Mouse (Mus musculus) CH12.LX (cell line): ENCODE measurements around the gene Agtrap. TPM values are rescaled to one million over a fixed set of nuclear protein-coding genes. Genes with fewer than 3 reads are reported as not detected.
A peak's percentile ranks its signal among the peaks of the same experiment; 100 is the strongest.

Experiments used
- DNase-seq: peaks from one replicate; pipeline ENCODE4 v3.0.0-alpha.2; 2013; ENCODE audit errors: extremely low read depth
- H3K27ac ChIP-seq: 2 replicates; pipeline ENCODE4 v1.5.1; 2012; ENCODE audit warnings: low read depth, mild to moderate bottlenecking, control low read depth, moderate library complexity; ENCODE audit not compliant: insufficient read depth
- H3K27me3 ChIP-seq: replicated peaks from 2 replicates; pipeline ENCODE3; 2012; ENCODE audit warnings: inconsistent platforms
- H3K36me3 ChIP-seq, 2 experiments: replicated peaks in 1 of 2; 2 replicates each; pipeline versions ENCODE3 to v1.6.1; 2012; ENCODE audit warnings: inconsistent platforms in 1 of 2, low read length in 1 of 2, mild to moderate bottlenecking in 1 of 2, mixed read lengths in 1 of 2, moderate library complexity in 1 of 2; ENCODE audit not compliant: control insufficient read depth in 1 of 2, insufficient read depth in 1 of 2
- H3K4me1 ChIP-seq, 2 experiments: 2 replicates each; pipeline ENCODE4 v1.6.1; 2012; ENCODE audit warnings: inconsistent platforms in 1 of 2, moderate library complexity in 1 of 2; ENCODE audit not compliant: insufficient read depth in 2 of 2, control insufficient read depth in 1 of 2
- H3K4me2 ChIP-seq: 2 replicates; pipeline ENCODE4 v1.6.1; 2012; ENCODE audit warnings: low read depth, mild to moderate bottlenecking, control low read depth; ENCODE audit not compliant: poor library complexity, insufficient read depth, severe bottlenecking
- H3K4me3 ChIP-seq, 3 experiments: fragments of 150-350 bp in 1 of 3; sonication (generic) in 1 of 3; replicated peaks in 1 of 3; 2 replicates each; pipeline versions ENCODE3 to v1.5.1; 2011 to 2012; ENCODE audit warnings: low read depth in 2 of 3, low read length in 2 of 3, mild to moderate bottlenecking in 2 of 3, moderate library complexity in 2 of 3, control low read depth in 1 of 3, improper control_type of control experiment in 1 of 3, inconsistent platforms in 1 of 3, mixed read lengths in 1 of 3; ENCODE audit not compliant: poor library complexity in 1 of 3
- H3K79me2 ChIP-seq: replicated peaks from 2 replicates; pipeline ENCODE4 v1.6.1; 2012; ENCODE audit warnings: mild to moderate bottlenecking, moderate library complexity; ENCODE audit not compliant: control insufficient read depth, poor library complexity, insufficient read depth, severe bottlenecking; ENCODE audit errors: extremely low read depth
- H3K9ac ChIP-seq: 2 replicates; pipeline ENCODE4 v1.6.1; 2012; ENCODE audit warnings: low read depth, mild to moderate bottlenecking, control low read depth, moderate library complexity; ENCODE audit not compliant: insufficient read depth
- H3K9me3 ChIP-seq: replicated peaks from 2 replicates; pipeline ENCODE3; 2012; ENCODE audit warnings: low read length, inconsistent platforms, mixed read lengths
- BHLHE40 ChIP-seq: IDR thresholded peaks from 2 replicates; pipeline ENCODE4 v1.6.1; 2011; ENCODE audit warnings: mild to moderate bottlenecking, low read depth, low read length, improper control_type of control experiment
- CHD1 ChIP-seq: IDR thresholded peaks from 2 replicates; pipeline ENCODE4 v1.6.1; 2012; ENCODE audit warnings: low read depth, low read length, improper control_type of control experiment, inconsistent platforms
- CTCF ChIP-seq, 2 experiments: IDR thresholded peaks in 1 of 2; conservative IDR thresholded peaks in 1 of 2; 2 replicates each; pipeline ENCODE4 v1.5.1; 2011 to 2012; ENCODE audit warnings: low read depth in 2 of 2, low read length in 2 of 2, improper control_type of control experiment in 1 of 2, inconsistent platforms in 1 of 2, mild to moderate bottlenecking in 1 of 2, moderate library complexity in 1 of 2
- E2F4 ChIP-seq: IDR thresholded peaks from 2 replicates; pipeline ENCODE4 v1.6.1; 2011; ENCODE audit warnings: low read depth, low read length, improper control_type of control experiment; ENCODE audit not compliant: insufficient replicate concordance
- ELF1 ChIP-seq: IDR thresholded peaks from 2 replicates; pipeline ENCODE4 v1.6.1; 2014; ENCODE audit warnings: low read depth, mild to moderate bottlenecking, inconsistent platforms, low read length, improper control_type of control experiment
- EP300 ChIP-seq: IDR thresholded peaks from 2 replicates; pipeline ENCODE4 v1.6.1; 2011; ENCODE audit warnings: low read length, improper control_type of control experiment
- ETS1 ChIP-seq: conservative IDR thresholded peaks from 2 replicates; pipeline ENCODE4 v1.6.1; 2012; ENCODE audit warnings: low read depth, mild to moderate bottlenecking, inconsistent platforms, low read length, improper control_type of control experiment, moderate library complexity
- GABPA ChIP-seq: IDR thresholded peaks from 2 replicates; pipeline ENCODE4 v1.6.1; 2012; ENCODE audit warnings: low read depth, low read length, improper control_type of control experiment, inconsistent platforms; ENCODE audit not compliant: insufficient replicate concordance
- IRF4 ChIP-seq: IDR thresholded peaks from 2 replicates; pipeline ENCODE4 v1.6.1; 2014; ENCODE audit warnings: low read depth, mild to moderate bottlenecking, inconsistent platforms, low read length, improper control_type of control experiment
- JUN ChIP-seq: IDR thresholded peaks from 2 replicates; pipeline ENCODE4 v1.6.1; 2011; ENCODE audit warnings: low read depth, mild to moderate bottlenecking, low read length, improper control_type of control experiment, moderate library complexity; ENCODE audit not compliant: insufficient read depth
- JUND ChIP-seq: conservative IDR thresholded peaks from 2 replicates; pipeline ENCODE4 v1.6.1; 2011; ENCODE audit warnings: low read depth, low read length, improper control_type of control experiment
- KAT2A ChIP-seq: IDR thresholded peaks from 2 replicates; pipeline ENCODE4 v1.6.1; 2012; ENCODE audit warnings: low read length, improper control_type of control experiment, inconsistent platforms; ENCODE audit not compliant: insufficient replicate concordance
- MAZ ChIP-seq: IDR thresholded peaks from 2 replicates; pipeline ENCODE4 v1.6.1; 2012; ENCODE audit warnings: low read depth, mild to moderate bottlenecking, inconsistent platforms, low read length, improper control_type of control experiment, moderate library complexity
- MEF2A ChIP-seq: IDR thresholded peaks from 2 replicates; pipeline ENCODE4 v1.6.1; 2014; ENCODE audit warnings: low read depth, mild to moderate bottlenecking, inconsistent platforms, low read length, improper control_type of control experiment, borderline replicate concordance
- MYC ChIP-seq: IDR thresholded peaks from 2 replicates; pipeline ENCODE4 v1.6.1; 2011; ENCODE audit warnings: low read depth, mild to moderate bottlenecking, improper control_type of control experiment, low read length
- NELFE ChIP-seq: IDR thresholded peaks from 2 replicates; pipeline ENCODE4 v1.6.1; 2011; ENCODE audit warnings: low read depth, low read length, improper control_type of control experiment
- NRF1 ChIP-seq: IDR thresholded peaks from 2 replicates; pipeline ENCODE4 v1.6.1; 2014; ENCODE audit warnings: low read depth, mild to moderate bottlenecking, inconsistent platforms, low read length, improper control_type of control experiment, moderate library complexity
- PAX5 ChIP-seq: IDR thresholded peaks from 2 replicates; pipeline ENCODE4 v1.6.1; 2012; ENCODE audit warnings: low read length, inconsistent platforms, mixed read lengths
- POLR2A ChIP-seq: IDR thresholded peaks from 2 replicates; pipeline ENCODE4 v1.6.1; 2011; ENCODE audit warnings: low read depth, mild to moderate bottlenecking, improper control_type of control experiment, low read length
- POLR2AphosphoS2 ChIP-seq: IDR thresholded peaks from 2 replicates; pipeline ENCODE4 v1.6.1; 2011; ENCODE audit warnings: low read depth, low read length, improper control_type of control experiment
- RAD21 ChIP-seq: IDR thresholded peaks from 2 replicates; pipeline ENCODE4 v1.6.1; 2011; ENCODE audit warnings: low read depth, mild to moderate bottlenecking, low read length, improper control_type of control experiment, moderate library complexity
- SMC3 ChIP-seq: IDR thresholded peaks from 2 replicates; pipeline ENCODE4 v1.6.1; 2011; ENCODE audit warnings: low read depth, low read length, improper control_type of control experiment
- UBTF ChIP-seq: IDR thresholded peaks from 2 replicates; pipeline ENCODE4 v1.6.1; 2012; ENCODE audit warnings: low read depth, mild to moderate bottlenecking, inconsistent platforms, low read length, improper control_type of control experiment, moderate library complexity
- USF1 ChIP-seq: IDR thresholded peaks from 2 replicates; pipeline ENCODE4 v1.6.1; 2014; ENCODE audit warnings: low read depth, mild to moderate bottlenecking, inconsistent platforms, low read length, improper control_type of control experiment
- USF2 ChIP-seq: conservative IDR thresholded peaks from 2 replicates; pipeline ENCODE4 v1.6.1; 2011; ENCODE audit warnings: low read depth, low read length, improper control_type of control experiment
- ZC3H11A ChIP-seq: IDR thresholded peaks from 2 replicates; pipeline ENCODE4 v1.6.1; 2012; ENCODE audit warnings: low read depth, mild to moderate bottlenecking, inconsistent platforms, low read length, improper control_type of control experiment
- ZKSCAN1 ChIP-seq: IDR thresholded peaks from 2 replicates; pipeline ENCODE4 v1.6.1; 2012; ENCODE audit warnings: low read depth, inconsistent platforms, low read length, improper control_type of control experiment, borderline replicate concordance
- ZNF384 ChIP-seq: IDR thresholded peaks from 2 replicates; pipeline ENCODE4 v1.6.1; 2012; ENCODE audit warnings: low read depth, low read length, improper control_type of control experiment, inconsistent platforms
- dilution Hi-C: fragments of 300-500 bp; cut with MboI; formaldehyde crosslinking; loops from 2 replicates; pipeline ENCODE4 v1.14.3; 2020; ENCODE audit warnings: low sequenced_read_pairs; ENCODE audit not compliant: extremely low pct_unique_long_range_greater_than_20kb, extremely low pct_ligation_motif_present
- in situ Hi-C: fragments of 300-500 bp; cut with MboI; formaldehyde crosslinking; loops from 3 replicates; pipeline ENCODE4 v1.14.3; 2019; ENCODE audit warnings: low sequenced_read_pairs, low pct_ligation_motif_present, low pct_unique_long_range_greater_than_20kb, mixed read lengths
- polyA plus RNA-seq: library from polyadenylated mRNA; unstranded; fragments of >175 nt; gene quantifications from 2 replicates; pipeline ENCODE4 v1.2.1, GENCODE M21; 2012; ENCODE audit warnings: low read depth; ENCODE audit not compliant: insufficient read length
- total RNA-seq, 2 experiments: library from RNA; depleted of rRNA; stranded (reverse); fragments of 300-350 nt in 1 of 2; fragments of >200 nt in 1 of 2; gene quantifications; 2 replicates each; pipeline ENCODE4 v1.2.3; 2012 to 2014

Agtrap gene
- total and polyA plus RNA-seq, 3 experiments: 4.1 to 6.2 (median 5.9) TPM

- Histone ChIP-seq H3K9me3 (no peaks in the 10 kb centered on the region), H3K4me1 (peaks cover 13 to 54% of the 10 kb centered on the region in 2 experiments), H3K27me3 (no peaks in the 10 kb centered on the region), H3K36me3 (peaks cover 33 to 50% of the 10 kb centered on the region in 2 experiments), H3K9ac (peak overlapping the region; percentile 90; the same call in 1 of the 2 replicates), H3K4me3 (peak overlapping the region in 2 of 3 experiments; percentile 84 to 88), H3K27ac (no peak overlapping the region), H3K79me2 (0 out of 2 replicates have a peak, but pooled peaks cover 6% of the 10 kb centered on the region), H3K4me2 (peak overlapping the region; percentile 53)
- dilution Hi-C loops: no loop called here
- in situ Hi-C loops: no loop called here
- TF ChIP-seq POLR2A (no peak), CHD1 (0 out of 2 replicates have a peak, but pooled peaks have one; percentile 4)
- DNase-seq: no peak
Observed at GRCm38 (mm10) chr4:148040029-148040830, 47.6 kb downstream of the Agtrap start.

GRCm38 (mm10) chr4:148039254-148040028 is 48.4 kb downstream of the Agtrap start:
- peak; percentile 23 for DNase-seq
- dilution Hi-C loops: no loop called here
- TF ChIP-seq ELF1 (0 out of 2 replicates have a peak, but pooled peaks have one; percentile 21), UBTF (no peak), EP300 (no peak), SMC3 (no peak), ZC3H11A (no peak), USF2 (no peak), IRF4 (no peak), POLR2AphosphoS2 (no peak), NELFE (no peak), ZNF384 (no peak), JUN (no peak), PAX5 (no peak), RAD21 (no peak), ETS1 (no peak), POLR2A (no peak), KAT2A (no peak), E2F4 (no peak), MEF2A (no peak), CTCF (conservative IDR thresholded peaks at IDR 0.05 in 1 of 2, IDR thresholded peaks at IDR 0.05 in 1 of 2; ENCODE audit: low read depth in 2 of 2, low read length in 2 of 2) (no peak), NRF1 (no peak), MAZ (0 out of 2 replicates have a peak, but pooled peaks have one; percentile 29), USF1 (no peak), CHD1 (peak; percentile 61; the same call in 1 of the 2 replicates), ZKSCAN1 (no peak), BHLHE40 (no peak), JUND (no peak), GABPA (no peak), MYC (no peak)

More at GRCm38 (mm10) chr4:148039254-148040028, 48.4 kb downstream of the Agtrap start:
- H3K4me3 ChIP-seq: peak overlapping the region; percentile 84 to 88 (median 87)
- in situ Hi-C loops: no loop called here
- peaks cover 12 to 54% of the 10 kb centered on the region in 2 experiments for H3K4me1 ChIP-seq
- H3K27ac ChIP-seq: peak overlapping the region; percentile 26; the same call in 1 of the 2 replicates
- peak overlapping the region; percentile 90 for H3K9ac ChIP-seq
- H3K27me3 ChIP-seq: no peaks in the 10 kb centered on the region
- peak overlapping the region; percentile 53 for H3K4me2 ChIP-seq
- no peaks in the 10 kb centered on the region for H3K9me3 ChIP-seq
- 0 out of 2 replicates have a peak, but pooled peaks cover 6% of the 10 kb centered on the region for H3K79me2 ChIP-seq
- H3K36me3 ChIP-seq: peaks cover 26 to 47% of the 10 kb centered on the region in 2 experiments
